Mouse (Mus musculus) G1E (cell line): ENCODE measurements at regions not wholly inside any gene's neighbourhood (a gene's known extent, or its start where the extent isn't known, plus 50 kb on each side); places are given as distances from the start of the nearest gene placed in this dataset.

Source experiments
- CTCF ChIP-seq: IDR thresholded peaks from 2 replicates; pipeline ENCODE4 v1.5.1; 2012; ENCODE audit warnings: low read depth, low read length, inconsistent platforms, mixed read lengths
- GATA1 ChIP-seq: IDR thresholded peaks from 2 replicates; pipeline ENCODE4 v1.6.1; 2012; ENCODE audit warnings: borderline replicate concordance, low read length, inconsistent platforms, mixed read lengths
- TAL1 ChIP-seq: conservative IDR thresholded peaks from 2 replicates; pipeline ENCODE4 v1.6.1; 2012; ENCODE audit warnings: low read depth, low read length, inconsistent platforms, mixed read lengths

GRCm38 (mm10) chr16:29865075-29865740 is 199.0 kb upstream of the Hes1 start:
- TF ChIP-seq CTCF = no peak
- TF ChIP-seq GATA1 = no peak
- TF ChIP-seq TAL1 = no peak
